Mouse (Mus musculus) lung, postnatal 0 days (tissue): ENCODE measurements around the gene Pex26. TPM values are rescaled to one million over a fixed set of nuclear protein-coding genes. Genes with fewer than 3 reads are reported as not detected.

Experiments used
- ATAC-seq: fragments of 200-750 bp; cut with Nextera tagmentation; 2 replicates; pipeline ENCODE4 v1.8.0; 2017; ENCODE audit warnings: moderate library complexity
- DNase-seq: peaks from one replicate; pipeline ENCODE4 v3.0.0-alpha.2; 2016; ENCODE audit warnings: low spot score
- H3K27ac ChIP-seq: fragments of 300-500 bp; sonication (generic); 2 replicates; pipeline ENCODE4 v1.5.1; 2014; ENCODE audit warnings: antibody characterized with exemption, mild to moderate bottlenecking, low read length, mixed read lengths
- H3K27me3 ChIP-seq: fragments of 300-500 bp; sonication (generic); replicated peaks from 2 replicates; pipeline ENCODE4 v1.6.1; 2014; ENCODE audit warnings: low read length, mixed read lengths; ENCODE audit not compliant: insufficient read depth
- H3K36me3 ChIP-seq: fragments of 300-500 bp; sonication (generic); 2 replicates; pipeline ENCODE4 v1.6.1; 2014; ENCODE audit warnings: low read length, mixed read lengths; ENCODE audit not compliant: insufficient read depth
- H3K4me1 ChIP-seq: fragments of 300-500 bp; sonication (generic); 2 replicates; pipeline ENCODE4 v1.6.1; 2014; ENCODE audit warnings: antibody characterized with exemption, low read depth, low read length, mixed read lengths; ENCODE audit not compliant: insufficient read depth
- H3K4me2 ChIP-seq: fragments of 300-500 bp; sonication (generic); replicated peaks from 2 replicates; pipeline ENCODE4 v1.6.1; 2014; ENCODE audit warnings: low read depth, mild to moderate bottlenecking, low read length, moderate library complexity, mixed read lengths
- H3K4me3 ChIP-seq: fragments of 300-500 bp; sonication (generic); 2 replicates; pipeline ENCODE4 v1.5.1; 2014; ENCODE audit warnings: low read depth, low read length
- H3K9ac ChIP-seq: fragments of 300-500 bp; sonication (generic); replicated peaks from 2 replicates; pipeline ENCODE4 v1.6.1; 2014; ENCODE audit warnings: low read depth, mild to moderate bottlenecking
- H3K9me3 ChIP-seq: fragments of 300-500 bp; sonication (generic); 2 replicates; pipeline ENCODE4 v1.6.1; 2016; ENCODE audit warnings: low read length, mixed read lengths
- CTCF ChIP-seq: IDR thresholded peaks from 2 replicates; pipeline ENCODE4 v1.5.1; 2016; ENCODE audit warnings: antibody characterized with exemption, mild to moderate bottlenecking
- EP300 ChIP-seq: IDR thresholded peaks from 2 replicates; pipeline ENCODE4 v1.6.1; 2016; ENCODE audit warnings: antibody characterized with exemption, mild to moderate bottlenecking, control low read depth
- WGBS: fragments of 180-500 bp; shearing (Covaris S2); extraction: QIAGEN DNeasy Blood & Tissue Kit; methylation state at CpG from one replicate; pipeline ENCODE4 v1.1.7; 2014; 5-methylcytosine and 5-hydroxymethylcytosine counted together
- polyA plus RNA-seq: library from polyadenylated mRNA; unstranded; fragments of >200 nt; fragmentation: Nextera tagmentation; extraction: Ambion mirVana; gene quantifications from 2 replicates; pipeline ENCODE4 v1.2.1, GENCODE M21; 2015

The Pex26 gene
- polyA plus RNA-seq, result 5.9 and 6.2 TPM in 2 replicates

DNA sequence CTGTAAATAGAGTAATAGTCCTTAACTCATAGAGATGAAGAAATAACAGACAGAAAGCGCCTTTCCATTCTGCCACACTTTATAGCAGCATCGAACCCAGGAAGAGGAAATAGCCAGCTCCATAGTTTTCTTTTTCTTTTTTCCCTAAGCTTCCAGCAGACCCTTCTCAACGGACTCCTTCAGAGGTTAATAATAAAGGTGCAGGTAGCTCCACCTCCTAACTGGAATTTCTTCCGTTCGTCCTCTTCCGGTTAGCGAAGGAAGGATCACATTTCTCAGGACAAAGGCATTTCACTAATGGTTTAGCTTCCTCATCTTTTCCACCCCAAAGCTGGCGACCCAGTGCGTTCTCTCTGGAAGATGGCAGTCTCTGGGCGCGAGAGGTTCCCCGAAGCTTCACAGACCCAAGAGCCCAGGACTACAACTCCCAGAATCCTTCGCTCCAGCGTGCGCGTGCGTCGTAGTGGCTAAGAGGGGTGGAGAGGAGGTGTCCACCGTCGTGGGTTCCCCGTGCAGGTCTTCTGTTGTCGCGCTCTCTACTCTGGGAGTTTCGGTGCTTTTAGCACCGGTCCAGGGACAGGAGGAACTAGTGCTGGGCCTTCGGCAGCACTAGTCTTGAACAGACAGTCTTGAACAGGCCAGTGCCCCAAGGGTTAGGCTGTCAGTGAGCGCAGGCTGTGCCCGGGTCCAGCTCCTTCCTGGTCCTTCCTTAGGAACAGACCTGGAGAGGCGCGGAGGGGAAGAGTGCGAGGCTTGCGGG, at the start of gene Pex26:
Pex26 (plus strand) TSS at position 254 of the 760 bp plus-strand sequence.
- H3K4me2 ChIP-seq, result peak within 1 kb of the TSS; percentile 99
- H3K9me3 ChIP-seq, result no peaks in the 10 kb centered on the region
- peak within 1 kb of the TSS; percentile 13; the same call in 1 of the 2 replicates for H3K9ac ChIP-seq
- H3K27ac ChIP-seq, result peak within 1 kb of the TSS; percentile 58
- H3K36me3 ChIP-seq, result peaks cover 8% of the 10 kb centered on the region; the same call in 1 of the 2 replicates
- H3K4me3 ChIP-seq, result peak within 1 kb of the TSS; percentile 58
- WGBS, result 1% methylated on average over 32 of the region's 32 CpGs
- H3K4me1 ChIP-seq, result no peaks in the 10 kb centered on the region; the same call in 1 of the 2 replicates
- TF ChIP-seq EP300 (no peak), CTCF (no peak)
- DNase-seq, result peak; percentile 90
- no peaks in the 10 kb centered on the region for H3K27me3 ChIP-seq
- peak; percentile 78 for ATAC-seq

DNA sequence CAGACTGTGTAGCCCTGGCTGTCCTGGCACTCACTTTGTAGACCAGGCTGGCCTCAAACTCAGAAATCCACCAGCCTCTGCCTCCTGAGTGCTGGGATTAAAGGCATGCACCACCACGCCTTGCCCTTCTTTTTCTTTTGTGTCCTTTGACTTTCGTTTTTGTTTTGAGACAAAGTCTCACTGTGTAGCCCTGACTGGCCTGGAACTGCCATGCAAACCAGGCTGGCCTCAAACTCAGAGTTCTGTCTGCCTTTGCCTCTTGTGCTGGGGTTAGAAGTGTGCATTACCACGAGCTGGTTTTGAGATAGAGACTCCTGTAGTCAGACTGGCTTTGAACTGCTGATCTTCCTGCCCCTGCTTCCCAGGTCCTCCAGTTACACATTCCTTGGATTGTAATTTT, 49.2 kb upstream of the Pex26 start:
- H3K9me3 ChIP-seq, result no peaks in the 10 kb centered on the region
- WGBS, result 50% methylated on average over 3 of the region's 3 CpGs
- H3K27ac ChIP-seq, result no peak overlapping the region
- no peak overlapping the region for H3K4me3 ChIP-seq
- H3K36me3 ChIP-seq, result no peaks in the 10 kb centered on the region
- no peak overlapping the region for H3K9ac ChIP-seq
- no peaks in the 10 kb centered on the region for H3K4me1 ChIP-seq
- ATAC-seq (no peak), DNase-seq (no peak)
- H3K4me2 ChIP-seq, result no peak overlapping the region
- peaks cover 38% of the 10 kb centered on the region for H3K27me3 ChIP-seq
- TF ChIP-seq CTCF (no peak), EP300 (no peak)

DNA sequence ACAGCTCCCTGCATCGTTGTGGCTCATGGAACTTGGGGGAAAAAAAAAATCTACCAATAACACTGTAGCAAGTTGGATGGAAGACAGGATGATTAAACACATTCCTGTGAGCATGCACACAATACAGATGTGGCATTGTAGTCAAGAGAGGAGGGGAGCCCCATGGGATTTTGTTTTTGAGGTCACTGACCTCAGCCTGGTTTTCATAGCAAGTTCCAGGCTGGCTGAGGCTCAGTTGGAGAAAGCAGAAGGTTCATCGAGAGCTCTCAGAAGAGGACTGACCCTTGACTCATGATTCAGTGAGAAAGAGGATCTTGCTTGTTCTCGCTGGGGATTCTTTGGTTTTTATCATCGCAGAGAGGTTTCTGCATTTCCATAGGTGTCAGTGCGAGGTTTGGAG, 48.6 kb upstream of the Pex26 start:
- no peak overlapping the region for H3K4me3 ChIP-seq
- H3K9me3 ChIP-seq, result no peaks in the 10 kb centered on the region
- peaks cover 34% of the 10 kb centered on the region for H3K27me3 ChIP-seq
- no peak overlapping the region for H3K9ac ChIP-seq
- H3K4me1 ChIP-seq, result no peaks in the 10 kb centered on the region
- ATAC-seq (no peak), DNase-seq (no peak)
- no peaks in the 10 kb centered on the region for H3K36me3 ChIP-seq
- no peak for TF ChIP-seq EP300
- no peak for TF ChIP-seq CTCF
- no peak overlapping the region for H3K27ac ChIP-seq
- no peak overlapping the region for H3K4me2 ChIP-seq
- 61% methylated on average over 5 of the region's 5 CpGs for WGBS

DNA sequence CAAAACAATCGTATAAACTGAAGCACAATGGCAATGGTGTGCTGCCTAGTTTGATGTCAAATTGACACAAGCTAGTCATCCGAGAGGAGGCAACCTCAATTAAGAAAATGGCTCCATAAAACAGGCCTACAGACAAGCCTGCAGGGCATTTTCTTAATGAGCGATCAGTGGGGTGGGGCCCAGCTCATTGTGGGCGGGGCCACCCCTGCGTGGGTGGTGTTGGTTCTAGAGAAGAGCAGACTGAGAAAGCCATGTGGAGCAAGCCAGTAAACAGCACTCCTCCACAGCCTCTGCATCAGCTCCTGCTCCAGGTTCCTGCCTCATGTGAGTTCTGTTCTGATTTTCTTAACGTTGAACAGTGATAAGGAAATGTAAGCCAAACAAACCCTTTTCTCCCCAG, 46.2 kb upstream of the Pex26 start:
- no peak overlapping the region for H3K9ac ChIP-seq
- no peak overlapping the region for H3K4me2 ChIP-seq
- 59% methylated on average over 6 of the region's 6 CpGs for WGBS
- H3K27me3 ChIP-seq, result peaks cover 15% of the 10 kb centered on the region; the same call in 1 of the 2 replicates
- H3K27ac ChIP-seq, result no peak overlapping the region
- ATAC-seq (no peak), DNase-seq (no peak)
- no peaks in the 10 kb centered on the region for H3K4me1 ChIP-seq
- no peaks in the 10 kb centered on the region for H3K9me3 ChIP-seq
- TF ChIP-seq EP300 (no peak), CTCF (no peak)
- H3K36me3 ChIP-seq, result no peaks in the 10 kb centered on the region
- H3K4me3 ChIP-seq, result no peak overlapping the region

DNA sequence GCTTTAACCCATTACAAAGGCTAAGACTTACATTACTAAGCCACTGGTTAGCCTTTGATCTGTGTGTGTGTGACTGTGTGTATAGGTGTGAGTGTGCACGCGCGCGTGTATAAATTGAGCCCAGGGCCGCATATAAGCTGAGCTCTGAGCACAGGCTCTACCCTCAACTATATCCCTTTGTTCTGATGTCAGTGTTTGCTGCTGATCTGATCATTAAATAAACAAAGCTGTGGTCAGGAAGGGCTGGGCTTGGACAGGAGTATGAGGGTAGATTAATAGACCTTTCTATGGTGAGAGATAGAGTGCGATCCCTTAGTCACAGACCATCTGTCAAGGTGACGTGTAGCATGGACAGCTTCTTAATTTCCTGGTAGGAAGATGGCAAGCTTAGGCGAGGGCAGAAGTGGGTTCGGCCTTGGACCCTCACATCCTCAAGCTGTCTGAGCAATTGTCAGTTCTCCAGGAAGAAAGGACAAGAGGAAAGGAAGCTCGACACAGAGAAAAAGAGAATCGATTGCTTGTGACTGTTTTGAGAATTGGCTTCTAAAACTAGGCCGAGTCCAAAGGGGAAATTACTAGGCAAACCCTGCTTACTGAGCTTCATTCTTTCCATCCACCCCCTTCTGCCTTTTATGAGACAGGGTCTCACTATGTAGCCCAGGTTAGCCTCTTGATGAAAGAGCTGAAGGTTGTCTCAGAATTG, 45.0 kb upstream of the Pex26 start:
- no peak overlapping the region for H3K9ac ChIP-seq
- H3K9me3 ChIP-seq, result no peaks in the 10 kb centered on the region
- no peak overlapping the region for H3K27ac ChIP-seq
- H3K4me2 ChIP-seq, result no peak overlapping the region
- no peaks in the 10 kb centered on the region for H3K4me1 ChIP-seq
- 0 out of 2 replicates have a peak, but pooled peaks cover 9% of the 10 kb centered on the region for H3K27me3 ChIP-seq
- DNase-seq (peak; percentile 69), ATAC-seq (peak; percentile 86)
- WGBS, result 55% methylated on average over 12 of the region's 12 CpGs
- H3K36me3 ChIP-seq, result no peaks in the 10 kb centered on the region
- no peak for TF ChIP-seq CTCF
- H3K4me3 ChIP-seq, result no peak overlapping the region

DNA sequence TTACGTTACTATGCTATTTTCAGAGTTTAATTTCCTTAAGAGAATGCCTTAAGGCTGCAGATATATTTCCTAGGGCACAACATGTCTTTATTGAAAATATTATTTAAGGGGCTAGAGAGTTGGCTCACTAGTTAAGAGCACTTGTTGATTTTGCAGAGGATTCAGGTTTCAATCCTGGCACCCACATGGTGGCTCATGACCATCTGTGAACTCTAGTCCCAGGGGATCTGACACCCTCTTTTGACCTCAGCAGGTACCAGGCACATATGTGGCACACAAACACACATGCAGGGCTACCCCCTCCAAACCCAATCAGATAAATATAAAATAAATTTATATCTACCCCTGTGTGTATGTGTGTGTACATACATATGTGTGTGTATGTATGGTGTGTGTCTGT, 44.2 kb upstream of the Pex26 start:
- no peak overlapping the region for H3K9ac ChIP-seq
- no peak overlapping the region for H3K27ac ChIP-seq
- 94% methylated on average over 1 of the region's 1 CpGs for WGBS
- ATAC-seq, result no peak
- H3K36me3 ChIP-seq, result no peaks in the 10 kb centered on the region
- 0 out of 2 replicates have a peak, but pooled peaks cover 6% of the 10 kb centered on the region for H3K27me3 ChIP-seq
- H3K9me3 ChIP-seq, result no peaks in the 10 kb centered on the region
- H3K4me1 ChIP-seq, result peaks cover 3% of the 10 kb centered on the region; the same call in 1 of the 2 replicates
- no peak overlapping the region for H3K4me3 ChIP-seq
- TF ChIP-seq CTCF (no peak), EP300 (no peak)
- no peak for DNase-seq
- H3K4me2 ChIP-seq, result no peak overlapping the region
